Mouse (Mus musculus) brain, embryonic 14.5 days (tissue): ENCODE results near the gene Syne3.

ENCODE experiments used
- CTCF ChIP-seq: fragments of 200-500 bp; IDR thresholded peaks from 2 replicates; pipeline ENCODE4 v1.5.1; 2012; ENCODE audit warnings: inconsistent platforms, mild to moderate bottlenecking, moderate library complexity, borderline replicate concordance; ENCODE audit not compliant: insufficient read depth, insufficient read length; ENCODE audit errors: extremely low read depth
- POLR2A ChIP-seq: fragments of 200-500 bp; IDR thresholded peaks from 2 replicates; pipeline ENCODE4 v1.6.1; 2012; ENCODE audit warnings: mild to moderate bottlenecking, inconsistent platforms, borderline replicate concordance; ENCODE audit not compliant: poor library complexity, insufficient read depth, insufficient read length, severe bottlenecking; ENCODE audit errors: extremely low read depth

DNA sequence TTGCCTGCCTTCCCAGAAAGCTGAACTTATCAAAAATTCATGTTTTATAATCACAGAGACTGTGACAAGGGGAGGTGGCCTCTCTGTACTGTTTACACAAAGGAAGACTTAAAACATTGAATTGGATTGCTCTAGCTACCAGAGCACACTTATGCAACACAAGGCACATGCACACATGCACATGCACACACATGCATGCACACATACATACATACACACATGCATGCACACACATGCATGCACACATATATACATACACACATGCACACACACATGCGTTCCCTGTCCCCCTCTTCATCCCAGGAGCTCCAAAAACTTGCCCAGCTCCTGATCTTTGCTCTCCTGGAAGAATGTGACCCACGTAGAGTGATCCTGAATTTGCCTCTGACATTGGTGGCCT lies 83.8 kb downstream of the Syne3 start:
- no peak for TF ChIP-seq POLR2A
- no peak for TF ChIP-seq CTCF
